Mouse (Mus musculus) thymus, adult 18-20 months (tissue): ENCODE data around the gene Erg.

Source experiments
- DNase-seq, 2 experiments: peaks; one replicate each; pipeline ENCODE4 v3.0.0; 2022; ENCODE audit warnings: mixed read lengths in 2 of 2

The Erg gene

GRCm38 (mm10) chr16:95347202-95347601 is 239.2 kb downstream of the Erg start:
- DNase-seq: no peak

GRCm38 (mm10) chr16:95345882-95346281 is 240.5 kb downstream of the Erg start:
- peak in 1 of 2 experiments; percentile 42 for DNase-seq

GRCm38 (mm10) chr16:95344961-95345360 is 241.4 kb downstream of the Erg start:
- no peak for DNase-seq

GRCm38 (mm10) chr16:95342030-95342429 is 244.4 kb downstream of the Erg start:
- no peak for DNase-seq

- DNase-seq: peak; percentile 43 to 61
Observed at GRCm38 (mm10) chr16:95340885-95341791, 245.3 kb downstream of the Erg start.

GRCm38 (mm10) chr16:95332159-95332558 is 254.2 kb downstream of the Erg start:
- no peak for DNase-seq

- no peak for DNase-seq
Observed at GRCm38 (mm10) chr16:95321945-95322625, 264.3 kb downstream of the Erg start.
